Mouse (Mus musculus) adrenal gland, postnatal 4 days (tissue): ENCODE measurements around the gene Gm3147. TPM values are rescaled to one million over a fixed set of nuclear protein-coding genes. Genes with fewer than 3 reads are reported as not detected.
"Not testable (repeated sequence)": the region's sequence is repeated elsewhere in the genome, so short reads cannot be mapped to it uniquely, and the experiment has no call there.

ENCODE experiments used
- DNase-seq, 2 experiments: peaks; one replicate each; pipeline ENCODE4 v3.0.0; 2021 to 2022; ENCODE audit warnings: low spot score in 2 of 2, mixed read lengths in 2 of 2
- long read RNA-seq, 2 experiments: library from polyadenylated mRNA; stranded (forward); transcript quantifications; one replicate each; pipeline ENCODE4 v2.0.0; 2021
- total RNA-seq, 2 experiments: library from RNA; stranded (reverse); gene quantifications; 2 replicates each; pipeline ENCODE4 v1.2.3; 2021

Gm3147 gene
- not detected for total RNA-seq
- long read RNA-seq, experiment 1: 0 reads
- long read RNA-seq, experiment 2: 0 reads

- DNase-seq: not testable (repeated sequence)
Observed at GRCm38 (mm10) chr5:94616242-94616641, at the start of gene Gm3147. Gene Gm3147, minus strand, starts transcription at chr5:94616342.

- DNase-seq: not testable (repeated sequence)
Observed at GRCm38 (mm10) chr5:94648082-94648481, 31.9 kb upstream of the Gm3147 start, which contains the start of gene Gm6205. Gene Gm6205, plus strand, starts transcription at chr5:94648382.

DNA sequence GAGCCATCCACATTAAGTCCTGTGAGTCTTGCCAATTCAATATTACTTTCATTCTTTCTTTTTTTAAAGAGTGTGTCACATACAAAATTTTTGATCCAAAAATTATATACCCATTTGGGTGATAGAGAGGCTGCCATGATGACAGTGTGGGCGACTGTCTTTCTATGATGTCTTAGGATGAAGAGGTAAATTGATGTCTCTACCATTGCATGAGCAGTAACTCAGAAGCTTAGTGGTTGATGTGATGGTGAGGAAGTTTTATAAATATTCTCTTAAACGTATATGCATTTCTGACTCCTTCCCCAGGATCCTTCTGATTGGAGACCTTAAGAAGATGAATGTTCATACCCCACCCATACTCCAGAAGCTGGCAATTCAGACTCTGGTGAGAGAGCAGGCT lies 7.5 kb upstream of the Gm3147 start, which contains the start of gene Gm6509:
Gm6509 (plus strand) TSS at position 301 of the 400 bp plus-strand sequence.
- DNase-seq: not testable (repeated sequence)

Other genes with a start within 250 kb of the Gm3147 start
- not detected for gene Gm7682, start 170.6 kb downstream of the Gm3147 start, total RNA-seq
- not detected for gene Gm3139, start 90.1 kb downstream of the Gm3147 start, total RNA-seq
- not detected for gene Gm6509, start 7.6 kb upstream of the Gm3147 start, total RNA-seq
- not detected for gene Gm6205, start 32.0 kb upstream of the Gm3147 start, total RNA-seq
- gene Gm3183, start 249.1 kb upstream of the Gm3147 start, total RNA-seq: not detected